Mouse (Mus musculus): Measurements from ENCODE around the gene Scoc. TPM values are rescaled to one million over a fixed set of nuclear protein-coding genes. Genes with fewer than 3 reads are reported as not detected.

The Scoc gene
- polyA plus RNA-seq, 1 experiment = 9.1 TPM

GRCm38 (mm10) chr8:83426104-83426759, 32.0 kb downstream of the Scoc start:
- no peaks in the 10 kb centered on the region for H3K27me3 ChIP-seq (ENCODE audit: control insufficient read depth, insufficient read depth, low read length)
- no peak overlapping the region for H3K27ac ChIP-seq (ENCODE audit: control insufficient read depth, insufficient read depth, low read length)
- H3K36me3 ChIP-seq (ENCODE audit: control insufficient read depth, insufficient read depth, low read length) = no peaks in the 10 kb centered on the region
- no peak for DNase-seq
- WGBS = 86% methylated on average over 11 of the region's 11 CpGs
- H3K4me3 ChIP-seq (ENCODE audit: control insufficient read depth, insufficient read depth, low read length) = no peak overlapping the region
- peaks cover 3% of the 10 kb centered on the region; the same call in 1 of the 2 replicates for H3K4me1 ChIP-seq (replicated peaks; ENCODE audit: control insufficient read depth, insufficient read depth, low read length)
- TF ChIP-seq CTCF (IDR thresholded peaks at IDR 0.05; ENCODE audit: borderline replicate concordance, control insufficient read depth, extremely low read depth, insufficient read depth, low read length, poor library complexity) (no peak), POLR2A (IDR thresholded peaks at IDR 0.05; ENCODE audit: control insufficient read depth, extremely low read depth, insufficient read depth, low read length, poor library complexity) (no peak)

- no peaks in the 10 kb centered on the region for H3K27me3 ChIP-seq (ENCODE audit: control insufficient read depth, insufficient read depth, low read length)
- TF ChIP-seq POLR2A (IDR thresholded peaks at IDR 0.05; ENCODE audit: control insufficient read depth, extremely low read depth, insufficient read depth, low read length, poor library complexity) (no peak), CTCF (IDR thresholded peaks at IDR 0.05; ENCODE audit: borderline replicate concordance, control insufficient read depth, extremely low read depth, insufficient read depth, low read length, poor library complexity) (no peak)
- no peak overlapping the region for H3K4me3 ChIP-seq (ENCODE audit: control insufficient read depth, insufficient read depth, low read length)
- WGBS = 84% methylated on average over 6 of the region's 6 CpGs
- no peaks in the 10 kb centered on the region for H3K36me3 ChIP-seq (ENCODE audit: control insufficient read depth, insufficient read depth, low read length)
- peaks cover 3% of the 10 kb centered on the region; the same call in 1 of the 2 replicates for H3K4me1 ChIP-seq (replicated peaks; ENCODE audit: control insufficient read depth, insufficient read depth, low read length)
- H3K27ac ChIP-seq (ENCODE audit: control insufficient read depth, insufficient read depth, low read length) = no peak overlapping the region
- DNase-seq = no peak
Measured at GRCm38 (mm10) chr8:83425202-83425601, 33.0 kb downstream of the Scoc start.

- no peaks in the 10 kb centered on the region for H3K27me3 ChIP-seq (ENCODE audit: control insufficient read depth, insufficient read depth, low read length)
- no peak for DNase-seq
Measured at GRCm38 (mm10) chr8:83423032-83423825, 35.0 kb downstream of the Scoc start.

GRCm38 (mm10) chr8:83421354-83421753, 36.8 kb downstream of the Scoc start:
- DNase-seq = no peak
- Histone ChIP-seq H3K36me3 (ENCODE audit: control insufficient read depth, insufficient read depth, low read length) (no peaks in the 10 kb centered on the region), H3K27ac (ENCODE audit: control insufficient read depth, insufficient read depth, low read length) (no peak overlapping the region), H3K27me3 (ENCODE audit: control insufficient read depth, insufficient read depth, low read length) (no peaks in the 10 kb centered on the region), H3K4me3 (ENCODE audit: control insufficient read depth, insufficient read depth, low read length) (no peak overlapping the region), H3K4me1 (replicated peaks; ENCODE audit: control insufficient read depth, insufficient read depth, low read length) (no peaks in the 10 kb centered on the region)
- TF ChIP-seq POLR2A (IDR thresholded peaks at IDR 0.05; ENCODE audit: control insufficient read depth, extremely low read depth, insufficient read depth, low read length, poor library complexity) = no peak
- TF ChIP-seq CTCF (IDR thresholded peaks at IDR 0.05; ENCODE audit: borderline replicate concordance, control insufficient read depth, extremely low read depth, insufficient read depth, low read length, poor library complexity) = no peak
- 87% methylated on average over 1 of the region's 1 CpGs for WGBS

More at GRCm38 (mm10) chr8:83423032-83423825, 35.0 kb downstream of the Scoc start:
- H3K4me1 ChIP-seq (replicated peaks; ENCODE audit: control insufficient read depth, insufficient read depth, low read length) = no peaks in the 10 kb centered on the region
- no peaks in the 10 kb centered on the region for H3K36me3 ChIP-seq (ENCODE audit: control insufficient read depth, insufficient read depth, low read length)
- H3K4me3 ChIP-seq (ENCODE audit: control insufficient read depth, insufficient read depth, low read length) = no peak overlapping the region
- no peak overlapping the region for H3K27ac ChIP-seq (ENCODE audit: control insufficient read depth, insufficient read depth, low read length)
- TF ChIP-seq POLR2A (IDR thresholded peaks at IDR 0.05; ENCODE audit: control insufficient read depth, extremely low read depth, insufficient read depth, low read length, poor library complexity) (no peak), CTCF (IDR thresholded peaks at IDR 0.05; ENCODE audit: borderline replicate concordance, control insufficient read depth, extremely low read depth, insufficient read depth, low read length, poor library complexity) (no peak)
- 94% methylated on average over 13 of the region's 13 CpGs for WGBS

- Histone ChIP-seq H3K4me3 (ENCODE audit: control insufficient read depth, insufficient read depth, low read length) (no peak overlapping the region), H3K27me3 (ENCODE audit: control insufficient read depth, insufficient read depth, low read length) (no peaks in the 10 kb centered on the region), H3K4me1 (replicated peaks; ENCODE audit: control insufficient read depth, insufficient read depth, low read length) (no peaks in the 10 kb centered on the region), H3K27ac (ENCODE audit: control insufficient read depth, insufficient read depth, low read length) (no peak overlapping the region), H3K36me3 (ENCODE audit: control insufficient read depth, insufficient read depth, low read length) (no peaks in the 10 kb centered on the region)
- WGBS = 97% methylated on average over 11 of the region's 11 CpGs
- DNase-seq = no peak
- no peak for TF ChIP-seq POLR2A (IDR thresholded peaks at IDR 0.05; ENCODE audit: control insufficient read depth, extremely low read depth, insufficient read depth, low read length, poor library complexity)
- no peak for TF ChIP-seq CTCF (IDR thresholded peaks at IDR 0.05; ENCODE audit: borderline replicate concordance, control insufficient read depth, extremely low read depth, insufficient read depth, low read length, poor library complexity)
Measured at GRCm38 (mm10) chr8:83418805-83419516, 39.2 kb downstream of the Scoc start.

GRCm38 (mm10) chr8:83417970-83418369, 40.2 kb downstream of the Scoc start:
- Histone ChIP-seq H3K36me3 (ENCODE audit: control insufficient read depth, insufficient read depth, low read length) (no peaks in the 10 kb centered on the region), H3K4me1 (replicated peaks; ENCODE audit: control insufficient read depth, insufficient read depth, low read length) (no peaks in the 10 kb centered on the region), H3K27me3 (ENCODE audit: control insufficient read depth, insufficient read depth, low read length) (no peaks in the 10 kb centered on the region), H3K4me3 (ENCODE audit: control insufficient read depth, insufficient read depth, low read length) (no peak overlapping the region), H3K27ac (ENCODE audit: control insufficient read depth, insufficient read depth, low read length) (no peak overlapping the region)
- DNase-seq = no peak
- no peak for TF ChIP-seq POLR2A (IDR thresholded peaks at IDR 0.05; ENCODE audit: control insufficient read depth, extremely low read depth, insufficient read depth, low read length, poor library complexity)
- TF ChIP-seq CTCF (IDR thresholded peaks at IDR 0.05; ENCODE audit: borderline replicate concordance, control insufficient read depth, extremely low read depth, insufficient read depth, low read length, poor library complexity) = no peak
- WGBS = 33% methylated on average over 6 of the region's 6 CpGs

All from thymus, adult 2 months (tissue).